Mouse (Mus musculus) retina, postnatal 1 day (tissue): Measurements from ENCODE around the gene Naxe.
A peak's percentile ranks its signal among the peaks of the same experiment; 100 is the strongest.

Source experiments
- DNase-seq: peaks from one replicate; pipeline ENCODE4 v3.0.0-alpha.2; 2012

Naxe gene

GRCm38 (mm10) chr3:88057902-88058696, at the start of gene Naxe:
TSS of gene Naxe (minus strand) at chr3:88058495.
- DNase-seq, result peak; percentile 94

DNA sequence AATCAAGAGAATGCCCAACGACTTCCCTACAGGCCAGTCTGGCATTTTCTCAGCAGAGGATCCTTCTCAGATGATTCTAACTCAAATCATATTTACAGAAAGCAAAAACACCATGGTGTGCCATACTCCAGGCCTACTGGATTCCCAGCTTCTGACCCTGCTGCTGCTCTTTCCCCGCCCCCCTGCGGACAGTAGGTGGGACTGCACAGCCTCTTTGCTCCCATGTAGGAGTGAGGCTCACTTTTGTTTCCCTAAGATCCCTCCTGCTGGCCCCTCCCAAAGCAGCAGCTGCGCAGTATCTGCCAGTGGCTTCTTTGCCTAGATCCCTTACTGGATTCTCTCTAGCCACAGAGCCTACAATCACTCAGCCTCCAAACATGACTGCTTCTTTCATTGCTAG, 47.8 kb upstream of the Naxe start:
- DNase-seq, result no peak

- no peak for DNase-seq
Observed at GRCm38 (mm10) chr3:88102611-88103010, 44.3 kb upstream of the Naxe start.

DNA sequence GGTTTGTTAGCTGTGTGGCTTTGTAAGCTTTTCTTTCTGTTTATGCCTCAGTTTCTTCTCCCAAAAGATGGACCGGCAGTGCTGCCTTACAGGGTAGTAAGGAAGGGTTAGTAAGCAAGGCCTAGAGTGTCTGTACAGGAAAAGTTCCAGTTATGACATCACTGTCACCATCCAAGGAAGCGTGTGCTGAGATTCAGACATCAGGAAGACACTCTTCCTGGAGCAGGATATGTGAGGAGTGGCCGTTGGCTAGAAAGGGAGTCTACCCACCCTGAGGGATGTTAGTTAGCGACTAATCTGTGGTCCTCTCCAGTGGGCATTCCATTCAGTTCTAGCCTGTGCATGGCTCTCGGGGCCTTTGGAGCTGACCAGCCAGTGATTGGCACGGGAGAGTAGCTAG, 43.9 kb upstream of the Naxe start:
- no peak for DNase-seq

DNA sequence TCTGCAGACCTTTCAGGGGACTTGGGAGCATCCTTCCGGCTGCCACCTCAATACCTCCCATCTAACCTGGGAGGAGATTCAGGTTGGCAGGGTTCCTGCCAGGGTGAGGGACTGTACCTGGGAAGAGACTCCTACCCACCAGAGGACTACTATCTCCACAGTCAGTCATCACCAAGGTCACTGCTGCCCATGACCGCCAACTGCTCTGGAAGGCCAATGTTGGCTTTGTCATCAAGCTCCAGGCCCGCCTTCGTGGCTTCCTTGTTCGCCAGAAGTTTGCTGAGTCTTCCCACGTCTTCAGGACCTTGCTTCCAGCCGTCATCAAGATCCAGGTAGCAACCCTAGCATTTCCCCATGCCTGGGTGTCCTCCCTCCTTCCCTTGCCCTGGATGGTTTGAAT, 43.4 kb upstream of the Naxe start:
- DNase-seq, result no peak

- DNase-seq, result no peak
Observed at GRCm38 (mm10) chr3:88100251-88100650, 42.0 kb upstream of the Naxe start.

- DNase-seq, result no peak
Observed at GRCm38 (mm10) chr3:88097666-88098065, 39.4 kb upstream of the Naxe start.

DNA sequence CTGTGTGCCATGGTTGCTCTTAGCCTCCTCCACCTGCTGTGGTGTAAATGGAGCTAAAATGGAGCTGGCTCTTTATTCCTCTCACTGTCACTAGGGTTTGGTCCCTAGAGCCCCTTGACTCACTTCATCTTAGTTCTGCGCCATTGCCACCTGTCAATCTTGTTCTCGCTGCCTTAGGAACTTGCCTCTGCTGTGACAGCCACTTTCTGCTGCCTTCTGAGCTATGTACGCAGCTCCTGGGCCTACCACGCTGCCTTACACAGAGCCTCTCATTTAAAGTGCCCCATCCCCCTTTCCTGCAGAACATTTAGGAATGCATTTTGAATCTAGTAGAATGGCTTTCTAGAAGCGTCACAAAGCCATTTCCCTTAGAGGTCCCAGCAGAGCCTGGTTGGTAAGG, 35.8 kb upstream of the Naxe start:
- peak; percentile 41 for DNase-seq

DNA sequence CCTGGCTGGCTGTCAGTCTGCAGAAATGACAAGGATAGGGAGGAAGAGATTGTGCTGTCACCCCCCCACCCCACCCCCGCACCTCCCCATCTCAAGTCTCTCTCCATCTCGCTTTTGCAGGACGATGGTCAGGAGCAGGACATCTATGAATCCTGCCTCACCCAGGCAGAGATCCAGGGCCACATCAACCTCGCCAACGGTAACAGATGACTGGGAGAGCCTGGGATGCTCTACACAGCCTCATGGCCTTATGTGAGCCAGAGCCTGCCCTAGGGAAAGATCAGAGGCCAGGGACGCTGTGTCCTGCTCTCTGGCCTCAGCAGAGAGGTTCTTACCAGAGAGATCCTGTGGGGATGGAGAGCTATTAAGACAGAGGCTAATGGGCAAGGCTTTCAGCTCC, 32.3 kb upstream of the Naxe start:
- no peak for DNase-seq

- no peak for DNase-seq
Observed at GRCm38 (mm10) chr3:88090106-88090505, 31.8 kb upstream of the Naxe start.

- DNase-seq, result peak; percentile 46
Observed at GRCm38 (mm10) chr3:88087688-88088087, 29.4 kb upstream of the Naxe start.

GRCm38 (mm10) chr3:88085459-88085858, 27.2 kb upstream of the Naxe start:
- no peak for DNase-seq

- no peak for DNase-seq
Observed at GRCm38 (mm10) chr3:88084001-88084400, 25.7 kb upstream of the Naxe start.

DNA sequence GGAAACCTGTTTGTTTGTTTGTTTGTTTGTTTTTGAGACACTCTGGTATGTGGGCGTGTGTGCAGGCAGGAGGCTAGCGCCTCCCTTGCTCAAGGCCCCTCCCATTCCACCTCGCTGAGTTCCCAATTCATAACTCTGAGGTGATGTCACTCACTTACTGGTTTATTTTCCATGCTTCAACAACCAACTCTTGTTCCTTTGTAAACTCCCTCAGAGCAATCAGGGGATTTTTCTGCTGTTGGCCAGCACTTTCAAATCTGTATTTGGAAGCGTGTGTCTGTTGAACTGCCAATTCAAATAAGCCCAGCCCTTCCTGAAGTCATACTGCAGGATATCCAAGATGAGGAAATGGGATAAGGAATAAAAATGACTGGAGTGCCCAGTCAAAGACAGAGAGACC, 24.4 kb upstream of the Naxe start:
- peak; percentile 70 for DNase-seq

- no peak for DNase-seq
Observed at GRCm38 (mm10) chr3:88082224-88082618, 23.9 kb upstream of the Naxe start.

GRCm38 (mm10) chr3:88081345-88082223, 23.3 kb upstream of the Naxe start, which contains the start of gene Iqgap3:
TSS of gene Iqgap3 (plus strand) at chr3:88081971.
- DNase-seq, result peak; percentile 95

GRCm38 (mm10) chr3:88078204-88078603, 19.9 kb upstream of the Naxe start, which contains the start of gene Ttc24:
TSS of gene Ttc24 (minus strand) at chr3:88078304.
- no peak for DNase-seq

- no peak for DNase-seq
Observed at GRCm38 (mm10) chr3:88077441-88077840, 19.1 kb upstream of the Naxe start.

DNA sequence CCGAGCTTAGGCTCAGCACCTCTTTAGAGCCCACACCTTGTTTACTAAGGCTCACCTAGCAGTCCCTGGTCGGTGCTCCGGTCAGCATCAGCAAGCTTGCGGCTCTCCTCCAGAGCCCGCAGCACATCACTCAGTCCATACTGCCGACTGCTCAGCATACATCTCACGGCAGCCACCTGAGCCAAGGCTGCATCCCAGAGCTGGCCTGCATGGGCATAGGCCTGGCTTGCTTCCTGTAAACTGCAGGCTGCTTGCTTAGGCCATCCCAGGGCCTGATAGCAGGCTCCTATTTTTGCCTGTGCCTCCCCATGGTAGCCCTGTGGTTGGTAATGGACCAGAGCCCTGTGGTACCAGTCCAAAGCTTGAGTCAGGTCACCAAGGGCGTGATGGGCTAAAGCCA, 16.5 kb upstream of the Naxe start:
- no peak for DNase-seq

DNA sequence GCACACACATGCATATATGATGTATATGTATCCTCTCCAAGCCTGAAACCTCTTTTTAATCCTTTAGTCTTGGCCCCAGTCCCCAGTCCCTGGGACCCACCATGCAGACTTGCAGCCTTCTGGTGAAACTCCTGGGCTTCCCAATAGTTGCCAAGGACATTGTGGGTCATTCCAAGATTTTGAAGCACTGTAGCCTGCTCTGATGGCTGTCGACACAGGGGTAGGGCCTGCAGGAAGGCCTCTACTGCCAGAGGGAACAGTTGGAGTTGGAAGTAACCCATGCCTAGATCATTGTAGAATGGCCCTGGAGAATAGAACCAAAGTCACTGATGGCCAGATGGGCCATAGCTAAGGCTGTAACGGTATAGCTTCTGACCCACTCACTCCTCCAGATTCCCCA, 16.1 kb upstream of the Naxe start:
- no peak for DNase-seq

- no peak for DNase-seq
Observed at GRCm38 (mm10) chr3:88073631-88074030, 15.3 kb upstream of the Naxe start.

- DNase-seq, result peak; percentile 87
Observed at GRCm38 (mm10) chr3:88071783-88072182, 13.5 kb upstream of the Naxe start.

- DNase-seq, result peak; percentile 66
Observed at GRCm38 (mm10) chr3:88068386-88068785, 10.1 kb upstream of the Naxe start.

- DNase-seq, result no peak
Observed at GRCm38 (mm10) chr3:88057030-88057429, 1.3 kb downstream of the Naxe start.
